Mouse (Mus musculus): ENCODE measurements around the gene Olfr324.
A peak's percentile ranks its signal among the peaks of the same experiment; 100 is the strongest.

Gene Olfr324

GRCm38 (mm10) chr11:58636376-58636977, 41.6 kb downstream of the Olfr324 start:
- peak; percentile 62 for DNase-seq

GRCm38 (mm10) chr11:58638176-58638701, 43.3 kb downstream of the Olfr324 start:
- DNase-seq = no peak

- DNase-seq = peak; percentile 27
These were observed 45.5 kb downstream of the Olfr324 start, which contains the start of gene Trim58 for GRCm38 (mm10) chr11:58640272-58640867. TSS of gene Trim58 (plus strand) at chr11:58640465.

GRCm38 (mm10) chr11:58641057-58641456, 46.1 kb downstream of the Olfr324 start:
- DNase-seq = no peak

GRCm38 (mm10) chr11:58641638-58642358, 46.9 kb downstream of the Olfr324 start:
- DNase-seq = no peak

- DNase-seq = peak; percentile 20
These were observed 48.4 kb downstream of the Olfr324 start for GRCm38 (mm10) chr11:58643350-58643749.

Measured in kidney, postnatal 10 days (tissue).